Mouse (Mus musculus): Measurements from ENCODE around the gene Slc7a11.

The Slc7a11 gene

DNA sequence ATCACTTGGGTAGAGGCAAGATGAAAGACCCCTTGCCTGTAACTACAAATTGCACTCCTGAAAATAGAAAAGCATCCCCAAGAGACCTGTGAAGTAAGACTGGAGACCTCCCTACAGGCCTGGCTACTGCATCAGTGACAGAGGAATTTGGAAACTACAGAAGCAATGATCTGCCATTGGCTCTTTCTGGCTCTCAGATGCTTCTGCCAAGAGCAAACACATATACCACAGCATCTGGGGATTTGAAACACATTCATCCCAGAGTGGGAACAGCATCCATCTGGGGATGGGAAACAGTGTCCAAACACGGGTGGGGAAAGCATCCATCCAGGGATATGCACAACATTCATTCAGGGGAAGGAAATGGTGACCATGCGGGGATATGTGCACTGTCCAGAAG lies 313.1 kb downstream of the Slc7a11 start:
- no peak for DNase-seq

DNA sequence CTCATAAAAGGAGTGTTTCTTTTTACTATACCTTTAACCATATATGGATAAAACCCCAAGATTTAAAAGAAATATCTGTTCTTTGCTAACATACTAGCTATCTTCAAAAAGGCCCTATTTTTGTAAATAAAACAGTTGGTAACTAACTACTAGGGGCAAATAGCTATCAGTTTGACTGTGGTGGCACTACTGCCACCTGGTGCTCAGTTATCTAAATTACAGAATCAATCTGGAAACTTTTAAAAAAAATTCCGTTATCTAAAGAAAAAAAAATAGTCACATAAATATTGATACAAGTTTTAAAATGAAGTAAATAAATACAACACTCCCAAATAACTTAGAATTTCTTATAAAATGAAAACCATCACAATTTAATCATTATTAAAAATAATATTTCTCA lies 322.4 kb downstream of the Slc7a11 start:
- peak; percentile 24 for DNase-seq

DNA sequence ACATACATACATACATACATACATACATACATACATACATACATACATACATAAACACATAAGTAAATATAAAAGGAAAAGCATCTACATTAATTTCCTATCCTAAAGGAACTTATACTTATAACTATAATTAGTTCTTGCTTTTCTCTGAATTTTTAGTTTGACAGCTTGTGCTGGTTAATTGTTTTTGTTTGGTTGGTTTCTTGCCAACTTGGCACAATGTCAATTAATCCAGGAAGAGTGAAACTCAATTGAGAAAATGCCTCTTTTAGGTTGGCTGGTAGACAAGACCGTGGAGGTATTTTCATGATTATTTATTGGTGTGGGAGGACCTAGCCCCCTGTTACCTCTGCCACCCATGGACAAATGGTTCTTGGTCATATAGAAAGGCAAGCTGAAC lies 327.1 kb downstream of the Slc7a11 start:
- no peak for DNase-seq

DNA sequence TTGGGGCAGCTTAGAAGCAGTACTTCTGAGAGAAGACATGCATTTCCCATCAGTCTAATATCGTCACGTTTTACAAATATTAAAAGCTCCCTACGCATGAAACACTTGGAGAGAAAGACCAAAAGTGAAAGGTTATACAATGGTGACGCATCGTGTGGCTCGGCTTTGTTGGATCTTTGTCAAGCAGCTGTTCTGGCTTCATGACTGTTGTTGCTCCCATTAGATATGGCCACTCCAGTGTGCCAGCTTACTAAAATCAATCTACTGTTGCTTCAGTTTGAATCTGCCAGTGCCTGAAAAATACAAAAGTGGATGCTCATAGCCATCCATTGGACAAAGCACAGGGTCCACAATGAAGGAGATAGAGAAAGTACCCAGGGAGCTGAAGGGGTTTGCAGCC lies 337.9 kb downstream of the Slc7a11 start:
- no peak for DNase-seq

DNA sequence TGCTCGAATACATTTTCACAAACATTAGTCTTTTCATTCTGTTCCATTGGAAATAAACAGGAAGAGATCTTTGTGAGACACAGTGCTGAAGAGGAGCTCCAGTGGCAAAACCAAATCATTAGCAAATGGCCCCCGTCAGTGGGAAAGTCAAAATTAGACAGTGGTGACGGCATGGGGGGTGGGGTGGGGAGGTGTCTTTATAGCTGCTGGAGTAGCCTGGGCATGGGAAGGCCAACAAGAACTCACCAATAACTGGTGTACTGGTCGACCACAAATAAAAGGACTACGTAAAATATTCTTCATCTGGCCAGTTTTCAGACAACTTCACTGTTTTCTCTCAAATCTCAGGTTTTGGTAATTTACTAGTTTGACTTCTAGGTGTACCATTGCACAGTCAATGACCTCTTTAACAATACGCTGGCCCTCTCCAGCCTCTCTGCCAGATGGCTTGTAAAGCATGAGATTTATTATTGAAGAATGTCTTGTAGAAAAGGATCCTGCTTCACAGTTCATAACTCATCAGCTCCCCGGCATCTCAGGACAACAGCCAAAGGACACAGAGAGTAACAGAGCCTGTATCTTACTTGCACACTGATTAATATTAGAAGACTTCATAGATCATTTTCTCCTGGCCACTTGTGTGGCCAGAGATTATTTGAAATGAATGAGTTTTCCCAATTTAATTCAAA lies 348.9 kb downstream of the Slc7a11 start:
- DNase-seq = peak; percentile 37

DNA sequence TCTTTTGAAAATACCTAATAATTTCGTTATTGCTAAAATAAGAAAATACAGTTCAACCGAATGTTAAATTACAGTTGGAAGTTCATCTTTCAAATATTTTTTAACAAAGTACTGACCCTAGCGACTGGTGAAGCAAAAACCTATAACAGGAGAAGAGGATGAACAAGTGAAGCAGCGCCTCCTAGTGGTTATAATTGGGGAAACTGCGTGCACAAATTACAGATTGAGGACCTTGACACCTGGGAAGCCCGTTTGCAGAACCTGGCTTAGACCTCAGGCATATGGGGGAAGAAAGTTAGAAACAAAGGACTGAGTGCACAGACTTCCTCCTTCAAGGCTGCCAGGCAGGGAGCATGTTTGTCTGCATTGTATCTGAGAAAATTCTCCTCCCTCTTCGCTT lies 366.4 kb downstream of the Slc7a11 start:
- peak; percentile 83 for DNase-seq

DNA sequence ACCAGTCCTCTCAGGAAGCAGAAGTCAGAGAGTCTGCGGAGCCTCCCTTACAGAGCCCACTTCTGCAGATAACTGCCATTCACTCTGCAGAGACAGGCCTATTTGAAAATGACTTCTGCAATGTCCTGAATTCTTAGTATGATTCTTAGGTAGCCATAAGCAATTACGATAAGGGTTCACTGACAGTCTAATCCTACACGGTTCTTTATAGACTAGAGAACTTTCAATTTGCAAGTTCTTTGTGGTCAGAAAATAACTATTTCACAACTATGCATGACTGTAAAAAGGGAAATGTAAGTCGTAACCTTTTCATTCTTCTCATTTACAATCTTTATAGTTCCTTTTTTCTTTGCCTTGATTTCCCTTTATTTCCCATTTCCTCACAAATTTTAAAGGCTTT lies 380.0 kb downstream of the Slc7a11 start:
- DNase-seq = no peak

- peak; percentile 7 for DNase-seq
Observed at GRCm38 (mm10) chr3:50044666-50045065, 398.7 kb downstream of the Slc7a11 start.

GRCm38 (mm10) chr3:50044160-50044559 lies 399.3 kb downstream of the Slc7a11 start:
- no peak for DNase-seq

- DNase-seq = no peak
Observed at GRCm38 (mm10) chr3:50041141-50041540, 402.3 kb downstream of the Slc7a11 start.

GRCm38 (mm10) chr3:50035875-50036528 lies 407.4 kb downstream of the Slc7a11 start:
- no peak for DNase-seq

GRCm38 (mm10) chr3:50033325-50033724 lies 410.1 kb downstream of the Slc7a11 start:
- DNase-seq = no peak

GRCm38 (mm10) chr3:50026039-50026438 lies 417.4 kb downstream of the Slc7a11 start:
- no peak for DNase-seq

DNA sequence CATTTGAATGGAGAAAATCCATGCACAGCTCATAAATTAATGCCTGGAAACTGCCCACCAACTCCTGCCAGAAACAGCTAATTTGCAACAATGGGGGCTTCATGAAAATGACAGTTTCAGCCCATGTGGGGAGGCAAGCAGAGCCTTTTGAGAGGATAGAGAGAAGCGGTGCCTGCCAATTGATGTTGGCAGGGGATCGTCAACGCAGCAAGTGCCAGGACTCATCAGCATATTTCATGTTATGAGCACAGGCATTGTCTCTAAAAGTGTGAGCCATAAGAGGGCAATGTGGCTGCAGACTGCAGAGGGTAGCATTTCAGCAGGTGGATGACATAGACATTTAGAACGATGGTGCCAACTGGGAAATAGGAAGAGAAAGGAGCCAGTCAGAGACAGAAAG lies 429.0 kb downstream of the Slc7a11 start:
- DNase-seq = no peak

- DNase-seq = peak; percentile 30
Observed at GRCm38 (mm10) chr3:50012012-50012411, 431.4 kb downstream of the Slc7a11 start.

GRCm38 (mm10) chr3:50003970-50004683 lies 439.3 kb downstream of the Slc7a11 start:
- DNase-seq = no peak

- DNase-seq = no peak
Observed at GRCm38 (mm10) chr3:50002067-50002466, 441.3 kb downstream of the Slc7a11 start.

DNA sequence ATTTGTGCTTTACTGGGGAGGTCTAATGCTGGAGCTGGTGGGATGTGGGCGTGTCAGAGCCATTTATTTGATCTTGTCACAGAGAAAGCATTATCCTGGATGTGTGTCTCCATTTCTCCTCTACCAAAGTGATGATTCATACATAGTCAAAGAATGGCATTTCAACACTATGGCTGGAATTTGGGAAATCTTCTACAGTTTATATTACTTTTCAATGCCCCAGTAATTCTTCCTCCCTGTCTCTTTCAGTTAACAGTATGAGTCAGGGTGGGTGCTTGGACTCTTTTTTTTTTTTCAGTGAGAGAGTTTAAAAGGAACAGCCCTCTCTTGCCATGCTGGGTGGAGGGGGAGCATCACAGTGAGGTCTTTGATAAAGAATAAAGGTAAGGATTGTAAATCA lies 441.8 kb downstream of the Slc7a11 start:
- no peak for DNase-seq

- DNase-seq = peak; percentile 28
Observed at GRCm38 (mm10) chr3:49992891-49993290, 450.5 kb downstream of the Slc7a11 start.

DNA sequence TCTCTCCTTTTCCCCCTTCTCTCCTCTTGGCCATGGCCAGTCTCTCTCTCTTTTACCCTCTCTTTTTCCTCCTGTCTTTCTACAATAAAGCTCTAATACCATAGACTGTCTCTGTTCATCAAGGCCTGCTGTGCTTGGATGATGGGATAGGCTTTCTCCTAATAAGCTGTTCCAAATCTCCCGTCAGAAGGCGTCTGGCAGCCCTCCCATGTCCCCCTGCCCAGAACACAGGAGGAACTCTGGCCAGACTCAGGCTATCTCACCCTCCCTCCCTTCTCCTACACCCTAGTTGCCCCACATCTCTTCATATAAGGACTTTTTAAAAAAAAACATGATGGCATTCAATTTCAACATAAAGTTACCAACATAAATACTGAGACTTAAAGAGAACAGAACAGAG lies 456.2 kb downstream of the Slc7a11 start:
- no peak for DNase-seq

DNA sequence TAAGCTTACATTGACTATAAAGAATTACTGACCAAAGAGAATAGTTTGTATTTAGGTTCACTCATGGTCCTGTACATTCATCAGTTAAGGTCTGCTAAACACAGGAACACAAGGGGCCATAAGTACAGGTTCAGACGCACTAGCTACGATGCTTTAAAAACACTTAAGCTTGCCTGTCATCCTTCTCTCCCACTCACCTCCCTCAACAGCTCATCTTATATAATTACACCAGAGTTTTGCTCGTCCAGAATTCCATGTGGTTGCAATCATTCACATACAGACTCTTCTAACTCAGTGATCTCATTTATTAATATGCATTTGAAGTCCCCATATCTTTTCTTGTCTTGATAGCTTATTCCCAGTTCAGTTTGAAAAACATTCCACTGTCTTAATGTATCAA lies 458.6 kb downstream of the Slc7a11 start:
- no peak for DNase-seq

DNA sequence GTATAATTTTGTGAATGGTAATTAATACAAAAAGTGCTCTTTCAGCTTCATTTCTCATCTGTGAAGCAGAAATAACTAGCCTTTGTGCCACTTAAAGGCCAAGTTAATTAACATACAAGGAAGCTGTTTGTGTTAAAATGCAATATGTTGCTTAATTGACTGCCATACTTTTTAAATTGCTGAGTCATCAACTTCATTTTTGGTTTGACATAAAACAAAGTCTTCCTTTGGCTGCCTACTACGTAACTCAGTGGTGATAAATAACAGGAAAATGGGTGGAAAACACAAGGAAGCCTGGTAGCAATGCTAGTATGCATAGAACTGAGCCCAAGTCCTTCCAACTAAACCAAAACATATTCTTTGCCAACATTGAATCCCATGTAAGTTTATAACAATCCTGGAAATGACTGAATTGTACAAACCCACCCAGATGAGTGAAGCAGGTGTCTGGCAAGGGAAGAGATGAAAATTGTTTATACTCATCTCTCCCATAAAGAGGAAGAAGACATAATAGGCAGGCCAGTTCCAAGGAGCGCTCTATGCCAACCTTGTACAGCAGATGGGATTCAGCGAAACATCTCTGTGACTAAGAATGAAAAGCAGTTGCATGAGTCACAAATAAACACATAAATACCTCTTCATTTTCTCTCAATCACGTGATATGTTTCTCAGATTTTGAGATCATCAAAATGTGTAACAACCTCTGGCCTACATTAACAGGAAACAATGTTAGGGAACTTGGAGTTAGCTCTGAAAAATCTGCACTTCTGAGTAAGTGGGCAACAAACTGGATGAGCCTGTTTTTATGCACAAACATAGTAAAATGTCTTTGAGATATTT lies 459.8 kb downstream of the Slc7a11 start:
- no peak for DNase-seq

- DNase-seq = no peak
Observed at GRCm38 (mm10) chr3:49973994-49974393, 469.4 kb downstream of the Slc7a11 start.
